Mouse (Mus musculus): ENCODE data around the gene Orc6. TPM values are rescaled to one million over a fixed set of nuclear protein-coding genes. Genes with fewer than 3 reads are reported as not detected.
A peak's percentile ranks its signal among the peaks of the same experiment; 100 is the strongest.

Orc6 gene
- 73.5 and 78.3 TPM in 2 replicates for polyA plus RNA-seq (2015; fragmentation: Nextera tagmentation; extraction: Ambion mirVana)

- ATAC-seq (ENCODE audit: low read depth), result peak; percentile 98
- under 1% methylated on average over 63 of the region's 63 CpGs for WGBS
- Histone ChIP-seq H3K36me3 (peaks cover 19% of the 10 kb centered on the region), H3K4me2 (peak within 1 kb of the TSS; percentile 90), H3K27ac (replicated peaks) (peak within 1 kb of the TSS; percentile 98), H3K27me3 (no peaks in the 10 kb centered on the region), H3K9ac (peak within 1 kb of the TSS; percentile 93), H3K9me3 (no peaks in the 10 kb centered on the region), H3K4me3 (peak within 1 kb of the TSS; percentile 93), H3K4me1 (replicated peaks) (peaks cover 42% of the 10 kb centered on the region)
These were observed at the start of gene Orc6, which contains the start of gene Vps35 for GRCm38 (mm10) chr8:85299434-85300077. Gene Orc6, plus strand, starts transcription at chr8:85299632. Gene Vps35, minus strand, starts transcription at chr8:85299802.

- WGBS, result 91% methylated on average over 1 of the region's 1 CpGs
- no peak overlapping the region for H3K27ac ChIP-seq (replicated peaks)
- H3K4me3 ChIP-seq, result no peak overlapping the region
- no peaks in the 10 kb centered on the region for H3K4me1 ChIP-seq (replicated peaks)
- peaks cover 67% of the 10 kb centered on the region for H3K36me3 ChIP-seq
- no peak overlapping the region for H3K9ac ChIP-seq
- no peaks in the 10 kb centered on the region for H3K27me3 ChIP-seq
- H3K9me3 ChIP-seq, result no peaks in the 10 kb centered on the region
- no peak overlapping the region for H3K4me2 ChIP-seq
- no peak for ATAC-seq (ENCODE audit: low read depth)
These were observed 12.6 kb upstream of the Orc6 start for GRCm38 (mm10) chr8:85286846-85287245.

GRCm38 (mm10) chr8:85298600-85299433 lies 615 bp upstream of the Orc6 start:
- Histone ChIP-seq H3K27me3 (no peaks in the 10 kb centered on the region), H3K27ac (replicated peaks) (peak overlapping the region; percentile 98), H3K36me3 (peaks cover 17% of the 10 kb centered on the region), H3K4me2 (peak overlapping the region; percentile 90), H3K9me3 (no peaks in the 10 kb centered on the region), H3K9ac (peak overlapping the region; percentile 93), H3K4me3 (peak overlapping the region; percentile 93), H3K4me1 (replicated peaks) (peaks cover 42% of the 10 kb centered on the region)
- 1% methylated on average over 53 of the region's 53 CpGs for WGBS
- no peak; the same call in 1 of the 2 replicates for ATAC-seq (ENCODE audit: low read depth)

GRCm38 (mm10) chr8:85301941-85302340 lies 2.5 kb downstream of the Orc6 start:
- no peaks in the 10 kb centered on the region for H3K9me3 ChIP-seq
- ATAC-seq (ENCODE audit: low read depth), result no peak
- no peak overlapping the region for H3K9ac ChIP-seq
- no peak overlapping the region for H3K27ac ChIP-seq (replicated peaks)
- peaks cover 39% of the 10 kb centered on the region for H3K4me1 ChIP-seq (replicated peaks)
- no peak overlapping the region for H3K4me3 ChIP-seq
- H3K27me3 ChIP-seq, result no peaks in the 10 kb centered on the region
- H3K36me3 ChIP-seq, result peaks cover 42% of the 10 kb centered on the region
- WGBS, result 68% methylated on average over 1 of the region's 1 CpGs
- H3K4me2 ChIP-seq, result no peak overlapping the region

GRCm38 (mm10) chr8:85302931-85303330 lies 3.5 kb downstream of the Orc6 start:
- H3K9ac ChIP-seq, result no peak overlapping the region
- H3K27ac ChIP-seq (replicated peaks), result no peak overlapping the region
- WGBS, result 90% methylated on average over 3 of the region's 3 CpGs
- ATAC-seq (ENCODE audit: low read depth), result no peak
- H3K36me3 ChIP-seq, result peaks cover 51% of the 10 kb centered on the region
- H3K4me1 ChIP-seq (replicated peaks), result peaks cover 30% of the 10 kb centered on the region
- no peak overlapping the region for H3K4me3 ChIP-seq
- H3K27me3 ChIP-seq, result no peaks in the 10 kb centered on the region
- no peaks in the 10 kb centered on the region for H3K9me3 ChIP-seq
- no peak overlapping the region for H3K4me2 ChIP-seq

- no peaks in the 10 kb centered on the region for H3K27me3 ChIP-seq
- peaks cover 24% of the 10 kb centered on the region for H3K4me1 ChIP-seq (replicated peaks)
- no peaks in the 10 kb centered on the region for H3K9me3 ChIP-seq
- H3K36me3 ChIP-seq, result peaks cover 57% of the 10 kb centered on the region
- ATAC-seq (ENCODE audit: low read depth), result no peak
- no peak overlapping the region for H3K9ac ChIP-seq
- no peak overlapping the region for H3K4me2 ChIP-seq
- H3K27ac ChIP-seq (replicated peaks), result no peak overlapping the region
- H3K4me3 ChIP-seq, result no peak overlapping the region
- 90% methylated on average over 5 of the region's 5 CpGs for WGBS
These were observed 4.1 kb downstream of the Orc6 start for GRCm38 (mm10) chr8:85303531-85303930.

GRCm38 (mm10) chr8:85308564-85308963 lies 9.1 kb downstream of the Orc6 start:
- 92% methylated on average over 2 of the region's 2 CpGs for WGBS

GRCm38 (mm10) chr8:85311743-85312142 lies 12.3 kb downstream of the Orc6 start:
- ATAC-seq (ENCODE audit: low read depth), result no peak
- Histone ChIP-seq H3K9ac (no peak overlapping the region), H3K27me3 (no peaks in the 10 kb centered on the region), H3K36me3 (peaks cover 29% of the 10 kb centered on the region), H3K4me1 (replicated peaks) (no peaks in the 10 kb centered on the region), H3K9me3 (no peaks in the 10 kb centered on the region), H3K27ac (replicated peaks) (no peak overlapping the region), H3K4me2 (no peak overlapping the region), H3K4me3 (no peak overlapping the region)

More at GRCm38 (mm10) chr8:85308564-85308963, 9.1 kb downstream of the Orc6 start:
- Histone ChIP-seq H3K36me3 (peaks cover 56% of the 10 kb centered on the region), H3K4me3 (no peak overlapping the region), H3K4me1 (replicated peaks) (no peaks in the 10 kb centered on the region), H3K27ac (replicated peaks) (no peak overlapping the region), H3K27me3 (no peaks in the 10 kb centered on the region), H3K9me3 (no peaks in the 10 kb centered on the region), H3K4me2 (no peak overlapping the region), H3K9ac (no peak overlapping the region)
- ATAC-seq (ENCODE audit: low read depth), result no peak

- ATAC-seq (ENCODE audit: low read depth), result no peak
- Histone ChIP-seq H3K36me3 (peaks cover 18% of the 10 kb centered on the region), H3K27ac (replicated peaks) (no peak overlapping the region), H3K9ac (no peak overlapping the region), H3K27me3 (no peaks in the 10 kb centered on the region), H3K4me1 (replicated peaks) (no peaks in the 10 kb centered on the region), H3K4me2 (no peak overlapping the region), H3K4me3 (no peak overlapping the region), H3K9me3 (peaks cover 2% of the 10 kb centered on the region; the same call in 1 of the 2 replicates)
- WGBS, result 87% methylated on average over 3 of the region's 3 CpGs
These were observed 13.6 kb downstream of the Orc6 start for GRCm38 (mm10) chr8:85313036-85313435.

- no peak overlapping the region for H3K27ac ChIP-seq (replicated peaks)
- 93% methylated on average over 4 of the region's 4 CpGs for WGBS
- H3K9me3 ChIP-seq, result peaks cover 5% of the 10 kb centered on the region; the same call in 1 of the 2 replicates
- no peaks in the 10 kb centered on the region for H3K4me1 ChIP-seq (replicated peaks)
- no peak overlapping the region for H3K4me3 ChIP-seq
- no peak overlapping the region for H3K9ac ChIP-seq
- no peak overlapping the region for H3K4me2 ChIP-seq
- ATAC-seq (ENCODE audit: low read depth), result no peak
- no peaks in the 10 kb centered on the region for H3K27me3 ChIP-seq
- H3K36me3 ChIP-seq, result no peaks in the 10 kb centered on the region
These were observed 19.1 kb downstream of the Orc6 start for GRCm38 (mm10) chr8:85318534-85318933.

GRCm38 (mm10) chr8:85321981-85322380 lies 22.5 kb downstream of the Orc6 start:
- no peak for ATAC-seq (ENCODE audit: low read depth)
- Histone ChIP-seq H3K9me3 (peaks cover 5% of the 10 kb centered on the region; the same call in 1 of the 2 replicates), H3K27ac (replicated peaks) (no peak overlapping the region), H3K4me1 (replicated peaks) (no peaks in the 10 kb centered on the region), H3K9ac (no peak overlapping the region), H3K4me2 (no peak overlapping the region), H3K27me3 (no peaks in the 10 kb centered on the region), H3K4me3 (no peak overlapping the region), H3K36me3 (no peaks in the 10 kb centered on the region)
- WGBS, result 90% methylated on average over 15 of the region's 15 CpGs

- H3K9me3 ChIP-seq, result peaks cover 2% of the 10 kb centered on the region; the same call in 1 of the 2 replicates
- no peak for ATAC-seq (ENCODE audit: low read depth)
- 88% methylated on average over 3 of the region's 3 CpGs for WGBS
These were observed 23.7 kb downstream of the Orc6 start for GRCm38 (mm10) chr8:85323084-85323483.

More at GRCm38 (mm10) chr8:85323084-85323483, 23.7 kb downstream of the Orc6 start:
- Histone ChIP-seq H3K4me1 (replicated peaks) (no peaks in the 10 kb centered on the region), H3K4me2 (no peak overlapping the region), H3K27ac (replicated peaks) (no peak overlapping the region), H3K4me3 (no peak overlapping the region), H3K27me3 (no peaks in the 10 kb centered on the region), H3K9ac (no peak overlapping the region), H3K36me3 (no peaks in the 10 kb centered on the region)

All from neural tube, embryonic 13.5 days (tissue).